Mouse (Mus musculus) bone marrow macrophage, adult 2 months (primary cell): ENCODE measurements around the gene Syn2. TPM values are rescaled to one million over a fixed set of nuclear protein-coding genes. Genes with fewer than 3 reads are reported as not detected.
A peak's percentile ranks its signal among the peaks of the same experiment; 100 is the strongest.

ENCODE experiments used
- H3K27ac ChIP-seq: 2 replicates; pipeline ENCODE4 v1.5.1; 2012; ENCODE audit warnings: low read depth, low read length; ENCODE audit not compliant: insufficient read depth
- H3K4me1 ChIP-seq: 2 replicates; pipeline ENCODE4 v1.6.1; 2012; ENCODE audit warnings: low read length; ENCODE audit not compliant: control insufficient read depth, insufficient read depth
- H3K4me3 ChIP-seq: 2 replicates; pipeline ENCODE4 v1.5.1; 2012; ENCODE audit warnings: mild to moderate bottlenecking, low read length, moderate library complexity; ENCODE audit not compliant: insufficient read depth
- CTCF ChIP-seq: IDR thresholded peaks from 2 replicates; pipeline ENCODE4 v1.5.1; 2012; ENCODE audit warnings: low read depth, mild to moderate bottlenecking, low read length, moderate library complexity
- POLR2A ChIP-seq: IDR thresholded peaks from 2 replicates; pipeline ENCODE4 v1.6.1; 2012; ENCODE audit warnings: mild to moderate bottlenecking, low read depth, low read length, borderline replicate concordance
- polyA plus RNA-seq: library from polyadenylated mRNA; stranded (reverse); fragments of >200 nt; gene quantifications from 2 replicates; pipeline ENCODE4 v1.2.4, GENCODE M21; 2012; ENCODE audit not compliant: missing spikeins, insufficient read depth, insufficient read length

Syn2 gene
- polyA plus RNA-seq, 1 experiment, result not detected

DNA sequence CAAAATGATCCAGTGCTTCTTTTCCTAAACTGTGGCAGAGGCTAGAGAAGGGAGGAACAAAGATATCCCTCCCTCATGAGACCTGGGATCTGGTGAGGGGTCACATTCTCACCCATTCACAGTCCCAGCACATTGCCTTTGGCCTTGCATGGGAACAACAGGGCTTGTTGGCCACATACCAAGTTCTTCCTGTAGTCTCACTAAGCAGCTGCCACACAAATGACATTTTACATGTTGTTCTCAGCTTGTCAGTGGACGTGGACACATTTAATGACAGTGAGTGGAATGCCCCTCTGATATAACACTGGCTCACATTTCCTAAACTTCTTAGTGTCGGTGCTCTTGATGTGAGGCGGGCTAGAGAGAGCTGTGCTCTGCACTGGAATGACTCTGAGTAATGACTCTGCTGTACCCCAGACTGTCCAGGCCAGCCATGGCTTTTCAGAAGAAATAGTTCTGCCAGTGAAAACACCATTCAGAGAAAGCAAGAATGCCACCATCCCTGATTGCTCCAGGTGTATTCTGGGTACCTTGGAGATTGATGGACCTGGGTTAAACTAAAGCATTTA lies 106.5 kb downstream of the Syn2 start:
- no peak overlapping the region for H3K27ac ChIP-seq
- H3K4me3 ChIP-seq, result no peak overlapping the region

DNA sequence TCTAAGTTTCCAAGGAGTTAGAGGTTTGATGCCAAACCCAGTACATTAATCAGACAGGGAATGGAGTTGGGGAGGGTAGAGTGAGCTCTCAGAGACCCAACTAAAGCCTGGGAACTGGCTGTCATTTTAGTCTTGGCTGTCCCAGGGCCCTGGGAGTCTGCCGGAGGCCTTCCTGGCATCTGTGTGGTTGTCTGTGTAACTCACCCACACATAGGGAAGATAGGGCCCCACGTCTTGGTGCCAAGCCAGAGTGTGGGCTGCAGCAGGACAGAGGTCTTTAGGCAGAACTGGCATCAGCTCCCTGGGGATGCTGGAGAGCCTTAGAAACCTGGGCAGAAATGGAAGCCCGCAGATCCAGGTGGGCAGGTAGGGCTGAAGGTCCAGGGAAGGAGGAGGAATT lies 107.2 kb downstream of the Syn2 start:
- H3K27ac ChIP-seq, result no peak overlapping the region
- no peak overlapping the region for H3K4me3 ChIP-seq
- no peaks in the 10 kb centered on the region for H3K4me1 ChIP-seq
- no peak for TF ChIP-seq POLR2A
- TF ChIP-seq CTCF, result no peak

More for the DNA sequence above, 106.5 kb downstream of the Syn2 start:
- TF ChIP-seq CTCF (no peak), POLR2A (no peak)
- H3K4me1 ChIP-seq, result no peaks in the 10 kb centered on the region

DNA sequence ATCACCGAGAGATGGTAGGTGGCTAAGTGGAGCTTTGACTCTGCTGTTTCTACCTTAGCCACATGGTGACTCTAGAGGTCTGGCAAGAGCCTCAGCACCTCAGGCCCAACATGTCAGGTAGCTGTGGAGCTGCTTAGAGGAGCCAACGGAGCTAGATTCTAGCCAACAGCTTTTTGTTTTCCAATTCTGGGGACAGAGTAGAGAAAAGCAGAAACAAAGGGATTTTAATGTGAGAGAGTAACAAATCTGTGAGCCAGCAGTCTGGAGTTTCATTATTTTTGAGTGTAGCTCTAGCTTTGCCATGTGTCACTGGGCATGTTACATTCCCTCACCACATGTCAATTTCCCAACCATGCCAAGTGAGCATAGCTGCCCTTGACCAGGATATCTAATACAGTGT lies 109.5 kb downstream of the Syn2 start:
- H3K27ac ChIP-seq, result no peak overlapping the region
- TF ChIP-seq POLR2A, result no peak
- TF ChIP-seq CTCF, result no peak
- H3K4me3 ChIP-seq, result no peak overlapping the region
- peaks cover 5% of the 10 kb centered on the region for H3K4me1 ChIP-seq

DNA sequence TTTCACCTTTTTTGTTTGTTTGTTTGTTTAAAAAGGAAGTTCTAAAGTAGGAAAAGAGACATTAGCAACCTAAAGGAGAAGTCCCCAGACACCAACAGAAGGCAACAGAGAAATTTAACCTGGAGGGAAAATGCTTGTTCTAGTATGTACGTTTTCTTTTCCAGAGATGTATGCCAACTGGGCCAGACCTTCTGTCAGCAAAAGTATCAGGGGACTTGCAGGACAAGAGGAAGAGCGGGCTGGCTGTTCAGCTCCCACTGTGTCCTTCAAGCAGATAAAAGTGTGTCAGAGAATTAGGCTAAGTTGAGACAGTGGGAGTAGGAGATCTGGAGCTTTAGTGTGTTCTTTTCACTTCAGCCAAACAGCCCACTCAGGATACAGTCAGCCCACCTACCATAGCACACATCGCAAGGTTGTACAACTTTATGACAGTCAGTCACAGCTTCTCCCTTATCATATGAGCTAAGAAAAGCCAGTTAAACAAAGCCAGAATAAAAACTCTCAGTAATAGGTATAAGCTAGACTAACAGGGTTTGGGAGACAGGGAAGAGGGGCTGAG lies 110.9 kb downstream of the Syn2 start:
- Histone ChIP-seq H3K4me1 (peaks cover 5% of the 10 kb centered on the region), H3K27ac (no peak overlapping the region), H3K4me3 (no peak overlapping the region)
- no peak for TF ChIP-seq POLR2A
- TF ChIP-seq CTCF, result no peak

DNA sequence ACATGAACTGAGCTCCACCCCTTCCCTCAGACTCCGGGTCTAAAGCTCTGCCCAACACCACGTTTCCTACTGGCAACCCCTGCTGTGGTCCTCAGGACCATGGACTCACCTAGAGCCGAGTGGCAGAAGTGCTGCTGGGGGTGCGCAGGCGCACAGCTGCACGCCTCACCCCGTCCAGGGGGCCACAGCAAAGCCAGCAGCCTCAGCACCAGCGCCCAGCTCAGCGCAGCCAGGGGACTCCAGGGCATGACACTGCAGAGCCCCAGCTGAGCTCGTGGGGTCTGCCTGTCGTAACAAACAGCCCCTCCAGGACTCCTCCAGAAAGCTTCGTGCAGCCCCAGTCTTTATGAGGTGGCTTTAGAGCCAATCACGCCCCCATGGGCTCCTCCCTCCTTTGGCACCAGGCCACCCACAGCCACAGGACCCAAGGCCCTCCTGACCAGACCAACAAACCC lies 116.9 kb downstream of the Syn2 start:
- Histone ChIP-seq H3K27ac (no peak overlapping the region), H3K4me1 (peaks cover 5% of the 10 kb centered on the region), H3K4me3 (no peak overlapping the region)
- TF ChIP-seq CTCF, result no peak
- no peak for TF ChIP-seq POLR2A

DNA sequence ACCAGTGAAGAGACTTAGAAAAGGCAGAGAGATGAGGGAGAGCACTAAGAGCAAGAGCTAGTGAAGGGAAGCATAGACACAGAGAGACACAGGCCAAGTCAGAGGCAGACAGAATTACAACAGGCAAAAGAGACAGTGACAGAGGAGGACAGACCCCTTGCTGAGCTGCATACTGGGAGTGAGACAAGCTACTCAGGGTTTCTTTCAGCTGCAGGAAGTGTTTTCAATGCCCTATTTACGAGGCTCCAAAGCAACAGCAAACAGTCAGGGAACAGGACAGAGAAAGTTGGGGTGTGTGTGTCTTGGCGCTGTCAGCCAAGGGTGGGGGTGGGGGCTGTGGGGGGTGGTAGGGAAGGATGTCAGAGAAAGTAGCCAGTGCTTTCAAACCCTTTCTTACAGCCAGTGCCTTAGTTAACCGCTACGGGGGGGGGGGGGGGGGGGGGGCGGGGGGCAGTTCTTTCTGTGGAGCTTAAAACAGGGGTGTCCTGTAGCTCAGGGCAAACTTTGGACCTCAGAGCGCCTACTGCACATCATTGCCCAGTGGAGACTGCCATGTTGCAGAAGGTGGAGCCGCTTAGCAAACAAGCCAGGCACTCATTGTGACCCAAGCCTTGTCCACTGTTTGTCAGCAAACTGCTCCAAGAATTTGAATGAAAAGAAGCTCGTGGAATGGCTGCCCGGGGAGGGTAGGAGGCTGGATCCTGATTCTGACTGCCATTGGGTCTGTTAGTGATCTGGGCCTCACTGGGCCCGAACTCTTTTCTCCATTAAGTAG lies 117.6 kb downstream of the Syn2 start, which contains the start of gene Timp4:
Gene Timp4 (minus strand): TSS at position 107 of the 775 bp plus-strand sequence.
- Histone ChIP-seq H3K4me1 (peaks cover 3% of the 10 kb centered on the region), H3K4me3 (no peak within 1 kb of the TSS), H3K27ac (no peak within 1 kb of the TSS)
- TF ChIP-seq CTCF (no peak), POLR2A (no peak)

DNA sequence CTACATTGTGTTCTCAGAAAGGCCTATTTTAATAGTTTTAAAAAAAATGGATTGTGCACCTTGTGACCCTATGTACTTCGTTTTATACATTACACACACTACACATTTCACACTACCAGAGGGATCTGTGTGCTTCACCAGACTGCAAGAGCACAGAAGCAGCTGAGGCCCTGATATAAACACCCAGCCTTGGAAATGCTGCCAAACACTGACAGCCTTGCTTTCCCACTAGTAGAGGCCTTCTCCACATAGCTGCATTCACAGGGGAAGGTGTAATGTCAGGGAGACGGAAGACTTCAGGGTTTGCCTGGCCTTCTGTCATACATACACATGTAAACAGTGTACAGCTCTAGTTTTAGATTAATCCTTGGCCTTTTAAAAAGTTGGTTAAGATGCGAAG lies 120.5 kb downstream of the Syn2 start:
- TF ChIP-seq CTCF, result no peak

DNA sequence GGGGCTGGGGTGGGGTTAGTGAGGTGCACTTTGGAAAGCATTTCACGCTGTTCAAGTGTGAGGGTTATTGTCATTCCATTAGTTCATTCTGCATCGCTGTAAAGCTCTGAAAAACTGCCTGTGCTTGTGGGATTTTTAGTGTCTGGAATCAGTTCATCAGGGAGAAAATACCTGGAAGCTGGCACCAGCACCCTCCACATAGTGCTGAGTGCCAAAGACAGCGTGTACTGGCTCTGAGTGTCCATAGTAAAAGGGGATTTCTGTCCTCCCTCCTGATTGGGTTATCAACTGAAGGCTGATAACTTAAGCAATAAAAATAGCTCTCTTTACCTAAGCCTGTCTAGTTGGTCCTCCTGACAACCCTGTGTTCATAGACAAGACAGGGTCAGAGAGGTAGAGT lies 125.8 kb downstream of the Syn2 start:
- Histone ChIP-seq H3K4me1 (no peaks in the 10 kb centered on the region), H3K4me3 (no peak overlapping the region), H3K27ac (no peak overlapping the region)
- no peak for TF ChIP-seq CTCF
- TF ChIP-seq POLR2A, result no peak

More for the DNA sequence above, 120.5 kb downstream of the Syn2 start:
- H3K4me3 ChIP-seq, result no peak overlapping the region
- H3K4me1 ChIP-seq, result no peaks in the 10 kb centered on the region
- no peak overlapping the region for H3K27ac ChIP-seq

DNA sequence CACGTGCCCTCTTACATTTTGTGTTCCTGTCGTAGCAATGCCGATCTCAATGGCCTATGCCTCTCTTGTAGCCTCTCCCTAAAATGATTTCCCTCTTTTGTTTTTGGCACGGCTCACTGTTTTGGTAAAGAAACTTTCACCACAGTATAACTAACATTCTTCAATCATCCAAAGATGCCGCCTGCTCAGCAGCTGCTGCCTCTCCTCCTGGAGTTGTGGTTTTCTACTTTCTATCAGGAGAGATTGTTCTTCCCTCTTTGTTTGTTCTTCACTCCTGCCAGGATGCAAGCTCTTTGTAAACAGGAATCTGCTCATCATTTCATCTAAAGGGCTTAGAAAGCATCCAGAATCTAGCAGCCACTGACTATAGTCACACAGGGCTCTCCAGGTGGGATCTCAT lies 132.1 kb downstream of the Syn2 start:
- Histone ChIP-seq H3K4me3 (no peak overlapping the region), H3K27ac (no peak overlapping the region), H3K4me1 (peaks cover 22% of the 10 kb centered on the region)
- no peak for TF ChIP-seq CTCF
- no peak for TF ChIP-seq POLR2A

DNA sequence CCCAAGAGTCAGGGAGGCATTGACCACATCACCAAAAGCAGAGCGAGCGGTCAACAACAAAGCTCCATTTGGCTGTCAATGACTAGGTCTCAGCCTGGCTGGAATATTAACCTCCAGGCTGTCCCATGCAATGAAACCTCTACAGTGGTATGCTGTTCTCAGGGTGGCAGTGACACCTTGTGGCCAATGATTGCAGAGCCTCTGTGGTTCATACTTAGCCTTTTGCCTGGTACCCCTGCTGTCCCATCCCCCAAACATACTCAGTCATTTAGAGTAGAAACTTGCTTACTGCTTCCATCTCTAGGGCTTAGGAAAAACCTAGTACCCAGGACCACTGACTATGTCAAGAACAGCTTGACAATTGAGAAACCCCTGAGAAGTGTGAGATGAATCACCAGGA lies 133.2 kb downstream of the Syn2 start:
- Histone ChIP-seq H3K27ac (no peak overlapping the region), H3K4me3 (no peak overlapping the region), H3K4me1 (peaks cover 28% of the 10 kb centered on the region)
- TF ChIP-seq CTCF (peak; percentile 64), POLR2A (no peak)
